In the genomic region with DNA sequence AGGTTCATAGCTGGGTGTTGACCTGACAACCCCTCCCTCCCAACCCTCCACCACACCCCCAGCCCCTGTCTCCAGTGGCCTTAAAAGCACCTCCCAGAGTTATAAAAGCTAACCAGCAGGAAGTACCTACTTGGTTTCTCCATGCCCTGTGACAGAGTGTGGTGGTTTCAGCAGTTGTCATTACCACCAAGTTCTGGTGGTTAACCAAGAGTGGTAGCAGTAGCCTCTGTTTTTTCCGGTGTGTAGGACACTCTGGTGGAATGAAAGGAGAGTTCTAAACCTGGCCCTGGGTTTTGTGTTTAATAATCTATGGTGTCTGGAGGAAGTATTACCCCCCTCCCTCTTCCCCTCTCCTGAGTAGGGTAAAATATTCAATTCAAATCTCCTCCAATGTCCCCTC, we compare ENCODE assay signal across 26 mouse cellular contexts.
"Had no signal": no experiment of that assay in that cellular context is flagged by ENCODE, and none has a peak within 500 bp of the region (broad histone marks: within the 10 kb centered on the region; RNA-seq: fewer than 3 reads in every experiment).

No protein-coding gene starts in this region.

- H3K27me3 ChIP-seq: heart, embryonic 12.5 days; hindbrain, embryonic 12.5 days; hindbrain, embryonic 15.5 days; kidney, embryonic 15.5 days; limb, embryonic 13.5 days; limb, embryonic 15.5 days; liver, embryonic 12.5 days had no signal

- H3K36me3 ChIP-seq: hindbrain, embryonic 15.5 days had no signal

- H3K27ac ChIP-seq: heart, embryonic 10.5 days; hindbrain, embryonic 10.5 days; hindbrain, embryonic 12.5 days; hindbrain, embryonic 15.5 days; hindbrain, postnatal 0 days; kidney, embryonic 15.5 days; kidney, postnatal 0 days; layer of hippocampus, adult 2 months; limb, embryonic 13.5 days; limb, embryonic 15.5 days; liver, embryonic 12.5 days; liver, embryonic 14.5 days had no signal

- H3K9me3 ChIP-seq: hindbrain, embryonic 15.5 days; limb, embryonic 15.5 days; liver, embryonic 12.5 days had no signal

- DNase-seq: gastrocnemius, postnatal 14 days; gastrocnemius, postnatal 36 days; heart, adult 18-20 months; heart, postnatal 10 days; heart, postnatal 4 days; kidney, adult 11 months; kidney, adult 2 months; kidney, adult 9 months; kidney, postnatal 14 days; kidney, postnatal 36 days; left cerebral cortex, postnatal 4 days had no signal

- H3K4me2 ChIP-seq: heart, embryonic 12.5 days; hindbrain, embryonic 12.5 days; hindbrain, embryonic 15.5 days; kidney, embryonic 15.5 days; limb, embryonic 13.5 days; limb, embryonic 15.5 days; liver, embryonic 12.5 days had no signal

- H3K4me1 ChIP-seq: hindbrain, embryonic 10.5 days; hindbrain, embryonic 12.5 days; hindbrain, embryonic 15.5 days; limb, embryonic 15.5 days had no signal

- H3K4me3 ChIP-seq: heart, embryonic 10.5 days; heart, embryonic 12.5 days; hindbrain, embryonic 10.5 days; hindbrain, embryonic 12.5 days; hindbrain, embryonic 15.5 days; kidney, embryonic 15.5 days; layer of hippocampus, adult 2 months; limb, embryonic 13.5 days; limb, embryonic 15.5 days; liver, embryonic 12.5 days had no signal

- H3K9ac ChIP-seq: heart, embryonic 12.5 days; hindbrain, embryonic 12.5 days; hindbrain, embryonic 15.5 days; kidney, embryonic 15.5 days; limb, embryonic 13.5 days; limb, embryonic 15.5 days; liver, embryonic 12.5 days; liver, embryonic 14.5 days had no signal

- ATAC-seq: hindbrain, postnatal 0 days; inflammation-experienced regulatory T-cells, adult 6 months; intestine, embryonic 16.5 days; liver, embryonic 12.5 days had no signal
